Mouse (Mus musculus): ENCODE measurements around the gene Abcc2. TPM values are rescaled to one million over a fixed set of nuclear protein-coding genes. Genes with fewer than 3 reads are reported as not detected.

Abcc2 gene
- polyA plus RNA-seq, 1 experiment from 2014 or later: 0.04 TPM

DNA sequence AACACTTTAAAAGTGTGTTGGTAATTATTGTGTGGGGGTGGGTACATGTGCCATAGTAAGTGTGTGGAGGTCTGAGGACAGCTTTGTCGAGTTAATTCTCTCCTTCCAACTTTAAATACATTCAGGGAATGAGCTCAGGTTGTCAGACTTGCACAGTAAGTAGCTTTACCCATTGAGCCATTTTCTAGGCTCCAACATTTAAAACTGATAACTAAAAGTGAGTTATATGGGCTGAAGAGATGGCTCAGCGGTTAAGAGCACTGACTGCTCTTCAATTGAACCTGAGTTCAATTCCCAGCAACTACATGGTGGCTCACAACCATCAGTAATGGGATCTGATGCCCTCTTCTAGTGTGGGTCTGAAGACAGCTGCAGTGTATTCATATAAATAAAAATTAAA lies 27.8 kb upstream of the Abcc2 start:
- 76% methylated on average over 2 of the region's 2 CpGs for WGBS (ENCODE audit: insufficient replicate concordance)
- no peak for ATAC-seq (replicated peaks; ENCODE audit: insufficient number of reproducible peaks, low FRiP score, low TSS enrichment)

GRCm38 (mm10) chr19:43754872-43755271 lies 27.1 kb upstream of the Abcc2 start:
- Histone ChIP-seq H3K4me1 (ENCODE audit: control insufficient read depth, insufficient read depth, low read length) (peaks cover 3% of the 10 kb centered on the region; the same call in 1 of the 2 replicates), H3K4me3 (ENCODE audit: low read depth, low read length) (no peak overlapping the region), H3K36me3 (ENCODE audit: control insufficient read depth, insufficient read depth, low read length) (no peaks in the 10 kb centered on the region), H3K4me2 (no peak overlapping the region), H3K27me3 (ENCODE audit: control insufficient read depth, insufficient read depth, low read length) (no peaks in the 10 kb centered on the region), H3K9ac (ENCODE audit: low read depth, low read length) (no peak overlapping the region), H3K9me3 (replicated peaks; ENCODE audit: control insufficient read depth, low read length) (no peaks in the 10 kb centered on the region), H3K27ac (ENCODE audit: low read depth, low read length) (no peak overlapping the region)
- 54% methylated on average over 2 of the region's 2 CpGs for WGBS (ENCODE audit: insufficient replicate concordance)
- ATAC-seq (replicated peaks; ENCODE audit: insufficient number of reproducible peaks, low FRiP score, low TSS enrichment): no peak

More for the DNA sequence above, 27.8 kb upstream of the Abcc2 start:
- Histone ChIP-seq H3K27me3 (ENCODE audit: control insufficient read depth, insufficient read depth, low read length) (no peaks in the 10 kb centered on the region), H3K4me3 (ENCODE audit: low read depth, low read length) (no peak overlapping the region), H3K9ac (ENCODE audit: low read depth, low read length) (no peak overlapping the region), H3K27ac (ENCODE audit: low read depth, low read length) (no peak overlapping the region), H3K36me3 (ENCODE audit: control insufficient read depth, insufficient read depth, low read length) (no peaks in the 10 kb centered on the region), H3K9me3 (replicated peaks; ENCODE audit: control insufficient read depth, low read length) (no peaks in the 10 kb centered on the region), H3K4me1 (ENCODE audit: control insufficient read depth, insufficient read depth, low read length) (peaks cover 3% of the 10 kb centered on the region; the same call in 1 of the 2 replicates), H3K4me2 (no peak overlapping the region)

DNA sequence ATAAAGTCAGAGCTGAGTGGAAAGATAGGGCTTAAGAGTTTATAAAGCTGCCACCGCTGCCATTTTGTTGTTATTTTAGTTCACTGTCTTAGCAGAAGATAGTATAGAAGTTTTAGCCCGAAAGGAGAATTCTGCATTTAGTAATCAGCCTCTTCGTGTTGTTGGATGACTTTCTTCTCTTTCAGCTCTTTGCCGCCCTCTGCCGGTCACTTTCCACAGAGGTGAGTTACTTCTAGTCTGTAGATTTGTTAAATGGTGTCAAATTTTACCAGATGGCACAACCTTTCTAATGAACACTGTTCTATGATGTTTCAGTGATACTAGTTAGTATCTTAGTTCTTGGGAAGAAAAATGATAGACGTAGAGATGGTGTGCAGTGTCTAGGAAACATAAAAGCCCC lies 21.5 kb upstream of the Abcc2 start:
- no peaks in the 10 kb centered on the region for H3K9me3 ChIP-seq (replicated peaks; ENCODE audit: control insufficient read depth, low read length)
- ATAC-seq (replicated peaks; ENCODE audit: insufficient number of reproducible peaks, low FRiP score, low TSS enrichment): no peak
- H3K9ac ChIP-seq (ENCODE audit: low read depth, low read length): no peak overlapping the region
- whole genome bisulfite sequencing (ENCODE audit: insufficient replicate concordance): 22% methylated on average over 6 of the region's 6 CpGs
- H3K27ac ChIP-seq (ENCODE audit: low read depth, low read length): no peak overlapping the region
- H3K4me2 ChIP-seq: no peak overlapping the region
- H3K4me3 ChIP-seq (ENCODE audit: low read depth, low read length): no peak overlapping the region
- H3K36me3 ChIP-seq (ENCODE audit: control insufficient read depth, insufficient read depth, low read length): no peaks in the 10 kb centered on the region
- H3K27me3 ChIP-seq (ENCODE audit: control insufficient read depth, insufficient read depth, low read length): no peaks in the 10 kb centered on the region
- no peaks in the 10 kb centered on the region for H3K4me1 ChIP-seq (ENCODE audit: control insufficient read depth, insufficient read depth, low read length)

GRCm38 (mm10) chr19:43761543-43762256 lies 20.3 kb upstream of the Abcc2 start:
- Histone ChIP-seq H3K27ac (ENCODE audit: low read depth, low read length) (no peak overlapping the region), H3K36me3 (ENCODE audit: control insufficient read depth, insufficient read depth, low read length) (no peaks in the 10 kb centered on the region), H3K9me3 (replicated peaks; ENCODE audit: control insufficient read depth, low read length) (no peaks in the 10 kb centered on the region), H3K27me3 (ENCODE audit: control insufficient read depth, insufficient read depth, low read length) (no peaks in the 10 kb centered on the region), H3K4me3 (ENCODE audit: low read depth, low read length) (no peak overlapping the region), H3K4me2 (no peak overlapping the region), H3K9ac (ENCODE audit: low read depth, low read length) (no peak overlapping the region), H3K4me1 (ENCODE audit: control insufficient read depth, insufficient read depth, low read length) (no peaks in the 10 kb centered on the region)
- no peak for ATAC-seq (replicated peaks; ENCODE audit: insufficient number of reproducible peaks, low FRiP score, low TSS enrichment)

DNA sequence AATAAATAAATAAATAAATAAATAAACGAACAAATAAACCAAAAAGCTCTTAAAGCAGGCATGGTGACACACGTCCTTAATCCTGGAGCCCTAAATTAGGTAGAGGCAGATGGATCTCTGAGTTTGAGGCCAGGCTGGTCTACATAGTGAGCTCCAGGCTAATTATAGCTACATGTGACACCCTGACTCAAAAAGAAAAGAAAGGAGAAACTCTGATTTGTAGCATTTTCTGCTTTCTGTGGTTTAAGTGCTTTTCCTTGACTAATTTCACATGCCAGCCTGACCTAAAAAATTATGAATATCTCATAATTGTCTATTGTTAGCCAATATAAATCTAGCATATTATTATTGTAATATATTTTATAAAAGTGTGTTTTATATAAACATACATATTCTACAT lies 19.6 kb upstream of the Abcc2 start:
- Histone ChIP-seq H3K36me3 (ENCODE audit: control insufficient read depth, insufficient read depth, low read length) (no peaks in the 10 kb centered on the region), H3K27me3 (ENCODE audit: control insufficient read depth, insufficient read depth, low read length) (no peaks in the 10 kb centered on the region), H3K27ac (ENCODE audit: low read depth, low read length) (no peak overlapping the region), H3K9me3 (replicated peaks; ENCODE audit: control insufficient read depth, low read length) (no peaks in the 10 kb centered on the region), H3K9ac (ENCODE audit: low read depth, low read length) (no peak overlapping the region), H3K4me1 (ENCODE audit: control insufficient read depth, insufficient read depth, low read length) (no peaks in the 10 kb centered on the region), H3K4me2 (no peak overlapping the region), H3K4me3 (ENCODE audit: low read depth, low read length) (no peak overlapping the region)
- 72% methylated on average over 2 of the region's 2 CpGs for WGBS (ENCODE audit: insufficient replicate concordance)
- no peak for ATAC-seq (replicated peaks; ENCODE audit: insufficient number of reproducible peaks, low FRiP score, low TSS enrichment)

DNA sequence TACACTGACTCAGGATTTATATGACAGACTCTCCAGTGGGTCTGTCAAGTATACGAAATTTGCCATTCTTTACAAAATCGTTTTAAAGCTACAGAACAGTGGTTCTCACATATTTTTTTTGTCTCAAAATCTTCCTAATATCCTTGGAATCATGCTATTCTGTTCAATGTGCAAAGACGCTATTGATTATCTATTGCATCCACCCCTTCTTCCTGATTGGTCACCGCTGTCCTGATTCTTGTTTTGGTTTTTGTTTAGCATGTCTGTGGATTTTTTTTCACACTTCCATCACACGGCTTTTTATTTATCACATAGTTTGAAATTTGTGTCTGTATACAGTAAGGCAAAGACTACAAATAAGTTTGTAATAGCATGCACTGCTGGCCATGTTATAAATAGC lies 15.5 kb upstream of the Abcc2 start:
- ATAC-seq (replicated peaks; ENCODE audit: insufficient number of reproducible peaks, low FRiP score, low TSS enrichment): no peak
- no peak overlapping the region for H3K27ac ChIP-seq (ENCODE audit: low read depth, low read length)
- no peaks in the 10 kb centered on the region for H3K4me1 ChIP-seq (ENCODE audit: control insufficient read depth, insufficient read depth, low read length)
- no peak overlapping the region for H3K4me2 ChIP-seq
- H3K9me3 ChIP-seq (replicated peaks; ENCODE audit: control insufficient read depth, low read length): no peaks in the 10 kb centered on the region
- no peaks in the 10 kb centered on the region for H3K36me3 ChIP-seq (ENCODE audit: control insufficient read depth, insufficient read depth, low read length)
- H3K4me3 ChIP-seq (ENCODE audit: low read depth, low read length): no peak overlapping the region
- WGBS (ENCODE audit: insufficient replicate concordance): 81% methylated on average over 5 of the region's 5 CpGs
- H3K27me3 ChIP-seq (ENCODE audit: control insufficient read depth, insufficient read depth, low read length): no peaks in the 10 kb centered on the region
- H3K9ac ChIP-seq (ENCODE audit: low read depth, low read length): no peak overlapping the region

- Histone ChIP-seq H3K27ac (ENCODE audit: low read depth, low read length) (no peak overlapping the region), H3K4me2 (no peak overlapping the region), H3K27me3 (ENCODE audit: control insufficient read depth, insufficient read depth, low read length) (no peaks in the 10 kb centered on the region), H3K36me3 (ENCODE audit: control insufficient read depth, insufficient read depth, low read length) (no peaks in the 10 kb centered on the region), H3K9me3 (replicated peaks; ENCODE audit: control insufficient read depth, low read length) (no peaks in the 10 kb centered on the region), H3K4me1 (ENCODE audit: control insufficient read depth, insufficient read depth, low read length) (no peaks in the 10 kb centered on the region), H3K4me3 (ENCODE audit: low read depth, low read length) (no peak overlapping the region), H3K9ac (ENCODE audit: low read depth, low read length) (no peak overlapping the region)
- 76% methylated on average over 9 of the region's 9 CpGs for whole genome bisulfite sequencing (ENCODE audit: insufficient replicate concordance)
- no peak for ATAC-seq (replicated peaks; ENCODE audit: insufficient number of reproducible peaks, low FRiP score, low TSS enrichment)
Observed at GRCm38 (mm10) chr19:43767549-43768322, 14.3 kb upstream of the Abcc2 start.

DNA sequence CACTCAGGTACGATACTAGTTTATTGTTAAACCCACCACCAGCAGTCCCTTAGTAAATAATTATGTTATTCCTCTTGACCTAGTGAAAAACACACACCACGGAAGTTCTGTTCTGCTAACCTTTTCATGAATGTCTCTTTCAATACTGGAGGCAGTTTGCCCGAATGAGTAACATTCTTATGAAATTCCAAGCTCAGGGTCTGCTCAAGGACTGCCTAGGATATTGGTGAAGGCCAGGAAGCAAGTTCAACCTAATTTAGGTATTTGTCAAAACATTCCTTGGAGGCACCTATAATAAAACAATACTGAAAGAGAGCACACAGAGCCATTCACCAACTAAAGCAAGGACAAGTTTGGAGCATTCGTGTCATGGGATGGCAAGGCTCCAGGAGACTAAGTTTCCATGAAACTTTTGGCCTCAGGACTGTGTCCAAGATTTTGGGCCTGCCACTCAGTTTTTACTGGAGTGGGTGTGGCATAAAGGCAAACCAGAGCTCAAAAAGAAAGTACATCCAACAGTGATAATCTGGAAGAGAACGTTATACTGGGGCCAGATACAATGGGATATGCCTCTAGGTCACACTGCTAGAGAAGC lies 12.5 kb upstream of the Abcc2 start:
- no peaks in the 10 kb centered on the region for H3K36me3 ChIP-seq (ENCODE audit: control insufficient read depth, insufficient read depth, low read length)
- no peak overlapping the region for H3K4me3 ChIP-seq (ENCODE audit: low read depth, low read length)
- H3K9ac ChIP-seq (ENCODE audit: low read depth, low read length): no peak overlapping the region
- no peak overlapping the region for H3K27ac ChIP-seq (ENCODE audit: low read depth, low read length)
- H3K9me3 ChIP-seq (replicated peaks; ENCODE audit: control insufficient read depth, low read length): no peaks in the 10 kb centered on the region
- H3K4me1 ChIP-seq (ENCODE audit: control insufficient read depth, insufficient read depth, low read length): no peaks in the 10 kb centered on the region
- no peak overlapping the region for H3K4me2 ChIP-seq
- ATAC-seq (replicated peaks; ENCODE audit: insufficient number of reproducible peaks, low FRiP score, low TSS enrichment): no peak
- 80% methylated on average over 5 of the region's 5 CpGs for WGBS (ENCODE audit: insufficient replicate concordance)
- no peaks in the 10 kb centered on the region for H3K27me3 ChIP-seq (ENCODE audit: control insufficient read depth, insufficient read depth, low read length)
